Mouse (Mus musculus) lung, adult 2 months (tissue): ENCODE measurements around the gene Erich4. TPM values are rescaled to one million over a fixed set of nuclear protein-coding genes. Genes with fewer than 3 reads are reported as not detected.

Experiments used
- DNase-seq: peaks from one replicate; pipeline ENCODE4 v3.0.0; 2022
- H3K4me1 ChIP-seq: fragments of 200-500 bp; 2 replicates; pipeline ENCODE4 v1.6.1; 2011; ENCODE audit warnings: low read length; ENCODE audit not compliant: control insufficient read depth, insufficient read depth
- H3K4me3 ChIP-seq: fragments of 200-500 bp; replicated peaks from 2 replicates; pipeline ENCODE3; 2011; ENCODE audit warnings: low read depth, mild to moderate bottlenecking, control low read depth, low read length; ENCODE audit errors: extremely low read depth
- CTCF ChIP-seq: fragments of 200-500 bp; IDR thresholded peaks from 2 replicates; pipeline ENCODE4 v1.5.1; 2011; ENCODE audit warnings: mild to moderate bottlenecking, low read length, control low read depth; ENCODE audit not compliant: insufficient read depth
- POLR2A ChIP-seq: fragments of 200-500 bp; IDR thresholded peaks from 2 replicates; pipeline ENCODE4 v1.6.1; 2011; ENCODE audit warnings: low read depth, mild to moderate bottlenecking, control low read depth, low read length, borderline replicate concordance; ENCODE audit errors: extremely low read depth
- WGBS: fragments of 180-500 bp; shearing (Covaris S2); methylation state at CpG from one replicate; pipeline ENCODE4 v1.1.7; 2018; 5-methylcytosine and 5-hydroxymethylcytosine counted together
- polyA plus RNA-seq: library from polyadenylated mRNA; depleted of rRNA; stranded (reverse); fragments of >200 nt; gene quantifications from 2 replicates; pipeline ENCODE4 v1.2.3, GENCODE M21; 2012

Gene Erich4
- polyA plus RNA-seq, 1 experiment: not detected

GRCm38 (mm10) chr7:25625594-25626250 lies 10.0 kb upstream of the Erich4 start:
- peak; percentile 46; the same call in 1 of the 2 replicates for TF ChIP-seq CTCF
- no peak for TF ChIP-seq POLR2A

DNA sequence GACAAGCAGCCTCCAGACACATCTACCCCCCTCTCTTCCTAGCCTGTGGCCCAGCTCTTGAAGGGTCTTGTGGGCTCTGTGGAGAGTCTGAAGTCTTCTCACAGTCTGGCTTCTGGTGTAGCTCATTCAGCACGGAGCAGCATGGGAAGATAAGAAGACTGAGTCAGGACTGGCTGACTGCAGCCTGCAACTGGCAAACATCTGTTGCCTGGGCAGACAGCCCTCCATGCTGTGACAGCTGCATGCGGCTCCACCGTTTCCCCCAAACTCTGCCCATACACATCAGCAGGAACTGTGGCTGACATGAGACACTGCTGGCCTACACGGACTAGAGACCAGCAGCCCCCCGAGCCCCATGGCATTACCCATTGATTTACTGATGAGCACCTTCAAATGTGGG lies 9.2 kb upstream of the Erich4 start:
- Histone ChIP-seq H3K4me3 (no peak overlapping the region), H3K4me1 (peaks cover 7% of the 10 kb centered on the region)
- no peak for DNase-seq
- no peak for TF ChIP-seq CTCF
- TF ChIP-seq POLR2A: no peak
- WGBS: 66% methylated on average over 5 of the region's 5 CpGs

More at GRCm38 (mm10) chr7:25625594-25626250, 10.0 kb upstream of the Erich4 start:
- Histone ChIP-seq H3K4me3 (no peak overlapping the region), H3K4me1 (peaks cover 7% of the 10 kb centered on the region)
- DNase-seq: no peak
- WGBS: 75% methylated on average over 10 of the region's 10 CpGs

DNA sequence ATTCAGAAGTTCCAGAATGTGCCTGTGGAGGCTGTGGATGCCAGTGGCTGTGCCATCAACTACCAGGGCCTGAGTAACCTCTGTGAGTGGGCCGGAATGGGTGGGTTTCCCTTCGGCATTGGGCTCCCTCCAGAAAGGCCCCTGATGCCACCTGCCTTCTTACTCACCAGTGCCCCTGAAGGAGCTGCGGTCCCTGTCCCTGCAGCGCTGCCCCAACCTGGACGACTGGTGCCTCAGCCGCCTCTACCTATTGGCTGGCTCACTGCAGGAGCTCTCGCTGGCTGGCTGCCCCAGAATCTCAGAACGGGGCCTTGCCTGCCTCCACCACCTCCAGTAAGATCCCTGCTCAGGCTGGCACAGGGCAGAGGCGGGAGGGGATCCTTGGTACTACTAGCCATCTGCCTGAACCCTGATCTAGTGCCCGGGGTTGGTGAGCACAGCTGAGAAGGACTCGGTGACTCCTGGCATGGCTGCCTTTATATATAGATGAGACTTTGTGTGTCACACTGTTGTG lies 8.2 kb upstream of the Erich4 start:
- Histone ChIP-seq H3K4me3 (no peak overlapping the region), H3K4me1 (peaks cover 7% of the 10 kb centered on the region)
- TF ChIP-seq POLR2A (no peak), CTCF (no peak)
- no peak for DNase-seq
- 92% methylated on average over 11 of the region's 11 CpGs for WGBS

DNA sequence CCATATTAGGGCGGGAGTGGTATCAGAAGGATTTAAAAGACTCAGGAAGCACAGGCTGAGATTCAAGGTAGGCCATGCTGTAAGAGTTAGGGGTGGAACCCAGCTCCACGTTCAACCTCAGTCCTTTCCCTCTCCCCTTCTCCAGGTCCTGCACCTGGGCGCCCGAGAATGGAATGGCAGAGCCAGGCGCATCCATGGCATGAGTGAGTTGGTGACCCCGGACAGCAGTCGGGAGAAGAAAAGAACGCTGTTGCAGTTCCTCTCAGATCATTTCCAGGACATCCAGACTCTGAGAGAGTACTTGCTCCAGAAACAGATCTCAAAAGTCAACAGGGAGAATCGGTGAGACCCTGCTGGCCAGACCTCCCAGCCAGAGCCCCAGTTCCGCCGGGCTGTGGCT lies 5.1 kb upstream of the Erich4 start:
- WGBS: 89% methylated on average over 11 of the region's 11 CpGs
- no peak for DNase-seq
- no peak for TF ChIP-seq CTCF
- no peak for TF ChIP-seq POLR2A
- no peak overlapping the region for H3K4me3 ChIP-seq
- no peaks in the 10 kb centered on the region for H3K4me1 ChIP-seq

DNA sequence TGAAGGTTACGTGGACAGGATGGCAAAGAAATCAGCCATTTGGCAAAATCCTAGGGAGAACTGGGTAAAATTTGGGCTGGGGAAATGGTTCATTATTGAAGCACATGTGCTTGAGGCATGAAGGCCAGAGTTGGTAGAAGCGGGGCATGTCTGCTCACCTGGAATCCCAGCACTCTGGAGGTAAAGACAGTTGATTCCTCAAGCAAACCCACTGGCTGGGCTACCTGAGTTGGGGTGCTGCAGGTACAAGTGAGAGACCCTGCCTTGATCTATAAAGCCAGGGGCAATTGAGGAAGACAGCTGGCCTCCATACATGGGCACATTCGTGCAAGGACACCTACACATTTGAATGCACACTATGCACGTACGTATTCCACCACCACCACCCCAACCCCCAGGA lies 4.4 kb upstream of the Erich4 start:
- TF ChIP-seq CTCF (no peak), POLR2A (no peak)
- DNase-seq: no peak
- Histone ChIP-seq H3K4me1 (no peaks in the 10 kb centered on the region), H3K4me3 (no peak overlapping the region)
- WGBS: 94% methylated on average over 5 of the region's 5 CpGs

DNA sequence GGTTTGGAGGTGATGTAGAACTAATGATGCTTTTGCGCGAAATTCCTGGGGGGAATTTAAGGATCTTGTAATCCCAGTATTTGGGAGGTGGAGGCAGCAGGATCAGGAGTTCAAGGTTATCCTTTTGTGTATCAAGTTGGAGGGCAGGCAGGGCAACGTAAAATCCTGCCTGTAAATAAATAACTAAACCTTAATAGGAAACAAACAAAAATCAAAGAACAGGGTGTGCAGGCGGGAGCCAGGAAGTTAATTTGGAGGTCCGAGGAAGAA lies 4.0 kb upstream of the Erich4 start:
- 18% methylated on average over 5 of the region's 5 CpGs for WGBS
- TF ChIP-seq CTCF (no peak), POLR2A (no peak)
- no peaks in the 10 kb centered on the region for H3K4me1 ChIP-seq
- H3K4me3 ChIP-seq: peak overlapping the region; percentile 48
- DNase-seq: no peak

GRCm38 (mm10) chr7:25618865-25619721 lies 3.4 kb upstream of the Erich4 start, which contains the start of gene Dmac2:
TSS of gene Dmac2 (plus strand) at chr7:25619414.
- H3K4me3 ChIP-seq: peak within 1 kb of the TSS; percentile 48
- under 1% methylated on average over 53 of the region's 53 CpGs for WGBS

GRCm38 (mm10) chr7:25617376-25618160 lies 1.9 kb upstream of the Erich4 start:
- WGBS: 82% methylated on average over 10 of the region's 10 CpGs
- peak; percentile 1 for DNase-seq
- TF ChIP-seq CTCF: no peak
- TF ChIP-seq POLR2A: no peak
- Histone ChIP-seq H3K4me3 (no peak overlapping the region), H3K4me1 (no peaks in the 10 kb centered on the region)

More at GRCm38 (mm10) chr7:25618865-25619721, 3.4 kb upstream of the Erich4 start, which contains the start of gene Dmac2:
- no peaks in the 10 kb centered on the region for H3K4me1 ChIP-seq
- peak; percentile 93 for DNase-seq
- TF ChIP-seq POLR2A: peak; percentile 80; the same call in 1 of the 2 replicates
- no peak for TF ChIP-seq CTCF
